In the genomic region with DNA sequence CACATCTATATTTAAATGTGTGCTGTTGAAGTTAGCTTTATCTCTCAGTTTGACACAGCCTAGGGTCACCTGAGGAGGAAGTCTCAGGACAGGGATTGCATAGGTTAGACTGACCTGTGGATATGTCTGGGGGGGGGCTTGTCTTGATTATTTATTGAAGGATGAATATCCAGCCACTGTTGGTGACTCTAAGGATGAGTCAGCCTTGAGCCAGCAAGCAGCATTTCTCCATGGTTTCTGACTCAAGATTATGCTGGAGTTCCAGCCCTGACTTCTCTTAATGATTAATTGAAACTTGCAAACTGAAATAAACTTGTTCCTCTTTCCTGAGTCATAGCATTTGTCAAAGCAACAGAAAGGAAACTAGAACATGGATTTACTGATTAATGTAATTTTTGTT, we compare ENCODE assay signal across 14 mouse cellular contexts.
DNase-seq lines count a peak whose midpoint lies in the region.
"Had no signal": no experiment of that assay in that cellular context is flagged by ENCODE, and none has a peak within 500 bp of the region (broad histone marks: within the 10 kb centered on the region; RNA-seq: fewer than 3 reads in every experiment).

No protein-coding gene starts in this region.

- DNase-seq in adrenal gland, adult 2 months, result peak; percentile 40
- DNase-seq in adrenal gland, postnatal 4 days (ENCODE audit: low spot score in 2 of 2), result no peak
- DNase-seq in kidney, adult 9 months, result peak; percentile 2
- no peak for DNase-seq in kidney, postnatal 36 days
- DNase-seq in NIH3T3 (ENCODE audit: low read depth), result peak; percentile 4
- peak; percentile 9 for DNase-seq in brain, adult 2 months (ENCODE audit: low read depth, low spot score)
- DNase-seq in cerebellum, postnatal 10 days, result no peak
- DNase-seq: cerebellum, adult 11 months; cerebellum, adult 8-10 months; cerebellum, postnatal 25 days; gastrocnemius, postnatal 10 days; heart, adult 18-20 months; heart, postnatal 10 days; heart, postnatal 4 days had no signal

Comparison
In these comparisons a context has a peak if more than half of its experiments do, and no peak if none do; other contexts are left out.
1. DNase-seq: peak in adrenal gland, adult 2 months (single experiment), kidney, adult 9 months (single experiment), NIH3T3 (single experiment) and brain, adult 2 months (single experiment); none in adrenal gland, postnatal 4 days (0 of 2), kidney, postnatal 36 days (0 of 2) and cerebellum, postnatal 10 days (0 of 2).